Mouse (Mus musculus): ENCODE measurements around the gene Zfp51. TPM values are rescaled to one million over a fixed set of nuclear protein-coding genes. Genes with fewer than 3 reads are reported as not detected.

The Zfp51 gene
- total RNA-seq, 2 experiments from 2014 or later: 6.1 to 7.9 TPM

Other genes with a start within 250 kb of the Zfp51 start
- gene Vmn1r234, start 224.3 kb upstream of the Zfp51 start, total RNA-seq (2021): not detected
- not detected for gene Vmn1r235, start 194.0 kb upstream of the Zfp51 start, total RNA-seq (2021)
- gene Vmn1r236, start 167.4 kb upstream of the Zfp51 start, total RNA-seq (2021): not detected
- gene Vmn1r237, start 138.5 kb upstream of the Zfp51 start, total RNA-seq (2021): not detected
- gene Zfp677, start 66.6 kb upstream of the Zfp51 start, total RNA-seq (2021): 1 to 10 TPM; 2.3 to 3.4 TPM
- 1 to 10 TPM; 2.4 to 3.4 TPM for gene Zfp54, start 27.1 kb upstream of the Zfp51 start, total RNA-seq (2021)
- 1 to 10 TPM; 3.1 to 4.7 TPM for gene Zfp53, start 38.6 kb downstream of the Zfp51 start, total RNA-seq (2021)
- 10 to 100 TPM; 21.3 to 41.2 TPM for gene Zfp52, start 85.2 kb downstream of the Zfp51 start, total RNA-seq (2021)
- gene Zfp948, start 116.6 kb downstream of the Zfp51 start, total RNA-seq (2021): 10 to 100 TPM in 1 of 2 experiments, 1 to 10 TPM in 1; 9.7 to 12.3 TPM
- gene Zfp983, start 200.2 kb downstream of the Zfp51 start, total RNA-seq (2021): 1 to 10 TPM; 5.6 to 5.7 TPM
- gene Gm10226, start 241.5 kb downstream of the Zfp51 start, total RNA-seq (2021): not detected